Mouse (Mus musculus) right cerebral cortex, postnatal 25 days (tissue): Measurements from ENCODE around the gene Mrps23.

ENCODE experiments used
- DNase-seq: peaks from one replicate; pipeline ENCODE4 v3.0.0; 2022

Gene Mrps23

GRCm38 (mm10) chr11:88213757-88214156 lies 9.6 kb downstream of the Mrps23 start:
- DNase-seq: no peak

GRCm38 (mm10) chr11:88214881-88215831 lies 11.0 kb downstream of the Mrps23 start:
- peak; percentile 53 for DNase-seq

DNA sequence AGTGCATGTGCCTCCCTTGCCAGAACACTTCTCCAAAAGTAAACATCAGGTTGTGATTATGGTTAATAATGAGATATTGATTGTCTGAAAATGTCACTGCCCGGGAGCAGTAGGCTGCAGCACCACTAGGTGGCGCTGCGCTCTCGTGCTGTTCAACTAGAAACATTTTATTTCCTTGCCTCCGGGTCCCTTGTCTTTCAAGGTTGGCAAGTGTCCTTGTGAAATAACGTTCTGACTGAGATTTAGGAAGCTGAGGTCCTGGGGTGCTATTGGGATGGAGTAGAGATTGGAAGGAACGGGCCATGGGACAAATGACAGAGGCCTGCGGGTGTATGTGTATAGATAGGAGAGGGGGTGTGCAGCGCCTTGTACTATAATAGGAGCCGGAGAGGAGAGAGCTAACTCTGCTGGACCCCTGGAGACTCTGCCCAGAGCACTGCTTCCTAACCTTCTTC lies 12.1 kb downstream of the Mrps23 start:
- DNase-seq: peak; percentile 61

- DNase-seq: no peak
Measured at GRCm38 (mm10) chr11:88218155-88218554, 14.0 kb downstream of the Mrps23 start.

DNA sequence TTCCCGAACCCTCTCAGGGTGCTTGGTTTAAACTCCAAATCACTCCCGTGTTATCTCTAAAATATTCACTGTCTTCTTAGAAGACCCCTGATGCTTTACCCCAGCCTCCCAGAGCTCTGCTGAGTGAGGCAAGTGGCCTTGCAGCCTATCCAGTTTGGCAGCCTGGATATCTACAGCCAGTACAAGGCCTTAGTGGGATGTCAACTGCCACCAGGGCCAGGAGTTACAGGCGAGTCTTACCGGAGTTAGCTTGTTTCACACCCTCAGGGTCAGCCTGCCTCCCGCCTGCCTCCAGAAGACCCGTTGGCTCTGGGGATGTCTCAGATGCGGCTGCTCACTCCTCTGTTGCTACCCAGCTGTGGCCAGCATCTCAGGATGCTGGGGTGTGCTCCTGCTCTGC lies 14.4 kb downstream of the Mrps23 start:
- DNase-seq: no peak

GRCm38 (mm10) chr11:88221929-88222475 lies 17.8 kb downstream of the Mrps23 start:
- no peak for DNase-seq

DNA sequence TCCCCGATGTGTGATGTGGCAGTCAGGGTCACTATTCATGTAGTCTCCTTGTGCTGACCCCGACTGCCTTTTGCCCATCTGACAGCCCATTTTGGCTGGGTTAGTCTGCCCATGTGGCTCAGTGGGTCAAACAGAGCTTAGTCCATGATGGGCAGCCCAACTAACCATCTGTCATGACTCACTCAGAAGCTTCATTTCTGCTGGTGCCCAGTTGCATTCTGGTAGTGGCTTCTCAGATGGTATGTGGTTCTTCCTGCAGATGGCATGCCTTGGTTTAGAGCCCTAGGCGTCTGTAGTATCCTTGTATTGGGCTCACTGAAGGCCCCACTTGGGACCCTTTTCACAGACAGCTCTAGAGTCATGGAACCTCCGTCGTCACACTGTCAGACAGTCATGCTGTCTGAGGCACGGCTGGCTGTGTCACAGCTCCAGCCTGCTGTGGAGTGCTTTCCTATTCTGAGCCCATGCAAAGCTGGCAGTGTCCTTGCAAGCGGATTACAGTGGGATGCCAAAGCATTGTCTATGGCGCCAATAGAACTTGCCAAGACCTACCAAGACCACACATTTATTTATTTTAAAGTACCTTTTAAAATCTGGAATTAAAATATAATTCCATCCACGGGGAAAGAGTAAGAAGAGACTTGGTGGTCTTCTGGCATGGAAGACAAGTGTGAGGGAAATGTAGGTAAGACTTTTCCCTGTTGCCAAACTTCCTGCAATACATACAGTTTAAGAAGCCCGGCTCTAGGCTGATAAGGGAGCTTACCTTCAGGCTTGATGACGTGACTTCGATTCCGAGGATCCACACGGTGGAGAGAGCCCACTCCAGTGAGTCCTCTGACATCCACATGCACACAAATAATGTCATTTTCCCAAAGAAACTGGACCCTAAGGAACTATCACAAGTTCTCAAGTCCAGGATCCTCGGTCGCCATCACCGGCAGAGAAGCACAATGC lies 23.1 kb downstream of the Mrps23 start:
- no peak for DNase-seq

DNA sequence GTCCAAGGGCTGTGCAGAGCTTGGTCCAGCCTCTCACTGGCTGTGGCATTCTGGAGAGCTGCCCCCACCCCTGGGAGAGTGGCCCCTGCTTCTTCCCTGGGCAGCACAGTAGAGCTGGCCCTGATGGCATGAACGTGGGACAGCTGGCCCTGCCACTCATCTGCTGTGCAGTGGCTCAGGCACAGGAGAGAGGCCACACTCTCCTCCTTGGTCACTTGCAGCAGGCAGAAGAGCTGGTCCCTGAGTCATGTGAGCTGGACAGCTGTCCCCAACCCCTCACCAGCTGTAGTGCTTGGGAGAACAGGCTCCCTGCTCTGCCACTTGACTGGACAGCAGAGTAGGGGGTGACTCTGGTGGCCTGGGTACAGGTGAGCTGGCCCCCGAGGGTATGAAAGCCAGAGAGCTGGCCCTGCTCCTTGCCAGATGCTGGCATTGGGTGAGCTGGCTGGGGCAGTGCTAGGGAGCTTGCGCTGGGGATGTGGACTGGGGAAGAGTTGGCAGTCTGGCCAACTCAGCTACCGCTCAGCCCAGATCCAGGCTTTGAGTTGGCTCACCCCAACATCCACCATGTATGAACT lies 27.1 kb downstream of the Mrps23 start:
- DNase-seq: no peak

DNA sequence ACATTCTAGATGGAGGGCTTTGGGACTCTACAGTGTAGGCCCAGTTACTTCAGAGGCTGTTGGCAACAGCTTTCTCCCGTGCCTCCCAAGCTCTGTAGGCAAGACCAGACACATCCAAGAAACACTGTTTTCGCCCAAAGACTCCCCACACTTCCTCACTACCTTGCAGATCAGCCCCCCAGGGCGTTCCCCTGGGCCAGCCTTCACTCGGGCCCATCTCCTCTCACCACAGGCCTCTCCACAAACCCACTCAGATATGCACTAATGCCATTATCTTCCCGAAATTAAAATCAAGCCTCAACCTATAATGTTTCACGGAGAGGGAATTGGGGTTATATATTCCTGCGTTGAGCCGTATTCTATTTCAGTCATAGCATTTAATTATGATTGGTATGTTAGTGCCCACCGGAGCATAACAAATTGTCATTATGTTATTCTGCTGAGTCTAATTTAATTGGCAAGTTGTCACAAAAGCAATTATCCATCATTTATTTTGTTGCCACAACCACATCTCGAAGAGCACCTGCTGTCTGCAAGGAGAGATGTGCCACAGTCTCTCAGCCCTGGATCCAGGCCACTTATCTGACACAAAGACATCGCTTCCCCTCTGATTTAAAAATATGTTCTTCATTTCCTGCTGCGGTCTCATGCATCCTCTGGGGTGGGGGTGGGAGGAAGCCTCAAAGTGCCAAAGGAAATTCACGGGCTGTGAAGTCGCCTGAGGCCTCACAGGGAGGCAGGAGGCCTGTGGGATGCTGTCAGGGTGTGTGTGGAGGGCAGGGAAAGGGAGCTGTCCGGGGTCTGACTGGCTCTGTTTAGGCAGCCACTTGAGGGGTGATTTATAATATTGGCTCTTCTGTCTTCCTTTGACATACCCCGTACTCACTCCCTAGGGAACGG lies 29.6 kb downstream of the Mrps23 start:
- no peak for DNase-seq

- DNase-seq: no peak
Measured at GRCm38 (mm10) chr11:88234789-88235188, 30.6 kb downstream of the Mrps23 start.

GRCm38 (mm10) chr11:88235221-88236203 lies 31.3 kb downstream of the Mrps23 start:
- no peak for DNase-seq

- no peak for DNase-seq
Measured at GRCm38 (mm10) chr11:88240275-88240674, 36.1 kb downstream of the Mrps23 start.

DNA sequence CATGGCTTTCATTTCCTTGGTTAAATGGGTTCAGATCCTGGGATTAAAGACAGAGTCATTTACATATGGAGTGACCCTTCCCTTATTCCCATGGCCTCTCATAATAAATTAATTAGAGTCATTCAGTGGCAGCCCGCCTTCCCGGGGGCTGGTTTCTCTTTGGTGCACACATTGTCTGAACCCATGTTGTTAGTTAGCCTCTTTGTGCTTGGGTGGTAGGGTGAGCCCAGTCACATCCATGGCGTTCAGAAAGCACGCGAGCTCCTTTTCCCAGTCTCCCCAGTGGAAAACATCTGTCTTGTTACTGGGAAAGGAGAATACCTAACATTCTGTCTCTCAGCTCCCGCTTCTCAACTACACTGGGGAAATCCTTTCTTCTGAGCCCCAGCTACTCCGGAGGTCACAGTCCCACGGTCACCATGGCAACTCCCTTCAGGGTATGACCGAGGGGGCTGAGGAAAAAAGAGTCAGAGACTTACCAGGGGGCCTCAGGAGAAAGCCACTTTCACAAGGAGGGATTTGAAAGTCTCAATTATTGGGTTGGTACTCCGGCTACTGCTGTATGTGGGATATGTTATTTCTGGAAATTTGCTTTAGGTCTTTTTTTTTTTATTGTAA lies 36.7 kb downstream of the Mrps23 start:
- DNase-seq: no peak

- no peak for DNase-seq
Measured at GRCm38 (mm10) chr11:88241468-88242301, 37.5 kb downstream of the Mrps23 start.

- peak; percentile 42 for DNase-seq
Measured at GRCm38 (mm10) chr11:88245581-88246170, 41.5 kb downstream of the Mrps23 start.

DNA sequence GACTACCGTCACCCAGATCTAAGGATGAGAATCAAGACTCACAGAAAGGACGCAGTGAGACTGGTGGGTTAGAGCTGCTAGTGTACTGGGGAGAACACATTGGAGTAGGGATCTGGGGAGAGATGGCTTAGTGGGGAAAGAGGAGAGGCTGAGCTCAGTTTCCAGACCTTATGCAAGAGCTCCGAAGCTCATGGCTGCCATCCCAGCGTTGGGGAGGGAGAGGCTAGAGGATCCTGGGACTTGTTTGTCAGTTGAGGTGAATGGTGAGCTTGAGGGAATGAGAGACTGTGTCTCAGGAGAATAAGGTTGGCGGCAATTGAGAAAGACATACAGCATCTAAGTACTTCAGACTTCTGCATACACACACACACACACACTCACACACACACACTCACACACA lies 44.4 kb downstream of the Mrps23 start:
- no peak for DNase-seq

- DNase-seq: no peak
Measured at GRCm38 (mm10) chr11:88250568-88250967, 46.4 kb downstream of the Mrps23 start.

DNA sequence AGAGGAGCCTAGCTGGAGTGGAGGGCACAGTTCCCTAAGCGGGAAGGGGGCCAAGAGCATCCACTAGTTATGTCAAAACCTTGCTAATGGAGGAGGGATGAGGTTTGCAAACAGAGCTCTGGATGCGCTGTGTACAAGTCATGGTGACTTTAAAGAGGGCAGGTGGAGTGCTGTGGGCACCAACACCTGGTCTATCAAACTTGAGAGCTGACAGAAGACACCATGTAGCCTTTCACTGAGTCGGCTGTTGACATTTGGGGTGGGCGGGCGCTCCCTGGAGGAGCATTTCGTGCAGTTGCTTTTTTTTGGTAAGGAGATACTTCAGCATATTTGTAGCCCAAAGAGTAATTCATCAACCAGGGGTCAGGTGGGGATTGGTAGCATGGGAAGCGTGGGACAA lies 47.1 kb downstream of the Mrps23 start:
- DNase-seq: no peak
